Mouse (Mus musculus) pancreas, adult 10 weeks (tissue): ENCODE data around the gene Slc24a2. TPM values are rescaled to one million over a fixed set of nuclear protein-coding genes. Genes with fewer than 3 reads are reported as not detected.

Experiments
- polyA plus RNA-seq: library from polyadenylated mRNA; stranded (reverse); fragments of 350-450 nt; fragmentation: Illumina TruSeq; extraction: RNeasy Lipid Tissue Mini Kit (QIAGEN cat#74804); gene quantifications from one replicate; pipeline ENCODE4 v1.2.3, GENCODE M21; 2015; ENCODE audit warnings: low read depth, low replicate concordance; ENCODE audit not compliant: insufficient read depth

Slc24a2 gene
- 1.4 TPM for polyA plus RNA-seq

GRCm38 (mm10) chr4:87229960-87230551, at the start of gene Slc24a2:
Gene Slc24a2 (minus strand): TSS chr4:87230477.

